Mouse (Mus musculus) forebrain, embryonic 15.5 days (tissue): Measurements from ENCODE around the gene P2rx7. TPM values are rescaled to one million over a fixed set of nuclear protein-coding genes. Genes with fewer than 3 reads are reported as not detected.

Experiments
- ATAC-seq: fragments of 200-750 bp; cut with Nextera tagmentation; replicated peaks from 2 replicates; pipeline ENCODE4 v1.8.0; 2017; ENCODE audit warnings: mild to moderate bottlenecking, moderate TSS enrichment, moderate library complexity
- H3K27ac ChIP-seq: fragments of 300-500 bp; sonication (generic); replicated peaks from 2 replicates; pipeline ENCODE4 v1.5.1; 2015; ENCODE audit warnings: mild to moderate bottlenecking, inconsistent platforms
- H3K27me3 ChIP-seq: fragments of 300-500 bp; sonication (generic); 2 replicates; pipeline ENCODE4 v1.6.1; 2015; ENCODE audit warnings: inconsistent platforms
- H3K36me3 ChIP-seq: fragments of 300-500 bp; sonication (generic); 2 replicates; pipeline ENCODE4 v1.6.1; 2015; ENCODE audit warnings: mild to moderate bottlenecking, inconsistent platforms
- H3K4me1 ChIP-seq: fragments of 300-500 bp; sonication (generic); 2 replicates; pipeline ENCODE4 v1.6.1; 2015; ENCODE audit warnings: inconsistent platforms
- H3K4me2 ChIP-seq: fragments of 300-500 bp; sonication (generic); replicated peaks from 2 replicates; pipeline ENCODE4 v1.6.1; 2015; ENCODE audit warnings: mild to moderate bottlenecking, inconsistent platforms
- H3K4me3 ChIP-seq: fragments of 300-500 bp; sonication (generic); 2 replicates; pipeline ENCODE4 v1.5.1; 2015; ENCODE audit warnings: mild to moderate bottlenecking, inconsistent platforms
- H3K9ac ChIP-seq: fragments of 300-500 bp; sonication (generic); replicated peaks from 2 replicates; pipeline ENCODE4 v1.6.1; 2015; ENCODE audit warnings: mild to moderate bottlenecking, inconsistent platforms
- H3K9me3 ChIP-seq: fragments of 300-500 bp; sonication (generic); 2 replicates; pipeline ENCODE4 v1.6.1; 2016; ENCODE audit warnings: inconsistent platforms
- WGBS: fragments of 180-500 bp; shearing (Covaris S2); methylation state at CpG from one replicate; pipeline ENCODE4 v1.1.7; 2015; ENCODE audit warnings: mixed read lengths; 5-methylcytosine and 5-hydroxymethylcytosine counted together
- polyA plus RNA-seq: library from polyadenylated mRNA; unstranded; fragments of >200 nt; fragmentation: Nextera tagmentation; extraction: Ambion mirVana; gene quantifications from 2 replicates; pipeline ENCODE4 v1.2.1, GENCODE M21; 2015

The P2rx7 gene
- polyA plus RNA-seq, 1 experiment from 2014 or later = 1.8 TPM

DNA sequence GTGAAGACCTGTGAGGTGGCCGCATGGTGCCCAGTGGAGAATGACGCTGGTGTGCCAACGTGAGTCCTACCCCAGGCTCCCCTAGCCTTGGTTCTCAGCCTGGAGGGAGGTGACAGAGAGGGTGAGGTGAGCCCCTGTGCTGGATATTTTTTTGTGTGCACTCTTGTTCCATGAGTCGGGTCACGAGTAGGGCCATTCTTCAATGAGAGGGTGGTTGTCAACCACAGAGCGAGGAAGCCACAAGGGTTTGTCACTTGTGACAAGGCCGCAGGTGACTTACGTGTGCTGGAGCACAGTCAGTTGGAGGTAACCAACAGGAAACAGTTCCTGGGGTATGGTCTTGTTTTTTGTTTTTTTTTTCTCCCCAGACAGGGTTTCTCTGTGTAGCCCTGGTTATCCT is 75.5 kb downstream of the P2rx7 start:
- no peak for ATAC-seq
- WGBS = 94% methylated on average over 8 of the region's 8 CpGs
- Histone ChIP-seq H3K27ac (no peak overlapping the region), H3K4me2 (no peak overlapping the region), H3K4me1 (no peaks in the 10 kb centered on the region), H3K36me3 (no peaks in the 10 kb centered on the region), H3K9ac (no peak overlapping the region), H3K27me3 (no peaks in the 10 kb centered on the region), H3K9me3 (no peaks in the 10 kb centered on the region), H3K4me3 (no peak overlapping the region)

DNA sequence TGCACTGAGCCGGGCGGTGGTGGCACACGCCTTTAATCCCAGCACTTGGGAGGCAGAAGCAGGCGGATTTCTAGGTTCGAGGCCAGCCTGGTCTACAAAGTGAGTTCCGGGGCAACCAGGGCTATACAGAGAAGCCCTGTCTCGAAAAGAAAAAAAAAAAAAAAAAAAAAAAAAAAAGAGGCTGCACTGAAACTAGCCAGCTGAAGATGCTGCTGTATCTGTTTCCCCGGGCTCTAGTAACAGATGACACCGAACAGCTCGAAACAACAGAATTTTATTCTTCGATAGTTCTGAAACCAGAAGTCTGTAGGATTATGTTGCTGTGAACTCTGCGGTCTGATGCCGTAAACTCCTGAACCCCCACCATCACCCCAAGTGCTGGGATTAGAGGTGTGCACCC is 81.7 kb downstream of the P2rx7 start:
- no peak for ATAC-seq
- H3K9ac ChIP-seq = no peak overlapping the region
- no peak overlapping the region for H3K4me3 ChIP-seq
- WGBS = 94% methylated on average over 13 of the region's 13 CpGs
- no peak overlapping the region for H3K4me2 ChIP-seq
- no peaks in the 10 kb centered on the region for H3K36me3 ChIP-seq
- no peaks in the 10 kb centered on the region for H3K27me3 ChIP-seq
- no peaks in the 10 kb centered on the region for H3K4me1 ChIP-seq
- no peak overlapping the region for H3K27ac ChIP-seq
- H3K9me3 ChIP-seq = no peaks in the 10 kb centered on the region

DNA sequence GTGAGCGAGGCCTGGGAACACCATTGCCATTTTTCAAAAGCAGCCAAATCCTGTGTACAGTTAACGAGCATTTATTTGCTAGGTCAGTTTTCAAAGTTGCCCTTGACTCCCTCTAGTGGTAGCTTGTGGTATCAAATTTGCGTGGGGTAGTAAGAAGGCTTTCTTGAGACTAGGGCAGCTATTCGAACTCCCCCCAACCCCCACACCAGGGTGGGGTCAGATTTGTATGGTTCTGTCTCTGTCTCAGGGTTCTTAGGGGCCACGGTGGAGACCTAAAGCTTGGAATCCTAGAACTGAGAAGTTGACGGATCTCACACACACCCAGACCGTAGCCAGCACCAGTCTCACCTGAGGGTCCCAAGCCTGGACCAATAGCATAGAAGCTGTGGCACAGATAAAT is 82.4 kb downstream of the P2rx7 start:
- ATAC-seq = peak; percentile 48; the same call in 1 of the 2 replicates

DNA sequence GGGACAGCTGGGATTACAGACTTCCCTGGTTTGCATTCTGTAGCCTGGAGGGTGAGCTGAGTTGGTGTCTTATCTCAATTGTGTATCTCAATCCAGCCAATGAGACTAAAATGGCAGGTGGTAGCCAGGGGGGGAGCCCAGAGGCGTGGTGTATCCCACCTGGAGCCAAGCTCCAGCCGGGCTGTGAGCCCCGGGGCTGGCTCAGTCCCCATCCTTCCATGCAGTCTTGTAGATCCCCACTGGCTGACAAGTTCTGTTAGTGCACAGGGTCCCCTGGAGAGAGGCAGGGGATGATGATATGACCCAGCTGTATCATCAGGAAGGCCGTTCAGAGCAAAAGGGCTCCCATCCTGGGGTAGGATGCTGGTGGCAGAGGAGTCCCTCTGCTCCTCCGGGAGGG is 82.9 kb downstream of the P2rx7 start:
- Histone ChIP-seq H3K27me3 (no peaks in the 10 kb centered on the region), H3K9ac (no peak overlapping the region), H3K36me3 (no peaks in the 10 kb centered on the region), H3K9me3 (no peaks in the 10 kb centered on the region), H3K4me1 (no peaks in the 10 kb centered on the region), H3K4me3 (no peak overlapping the region), H3K27ac (no peak overlapping the region), H3K4me2 (no peak overlapping the region)
- ATAC-seq = no peak
- 84% methylated on average over 5 of the region's 5 CpGs for WGBS

More for the DNA sequence above, 82.4 kb downstream of the P2rx7 start:
- H3K27me3 ChIP-seq = no peaks in the 10 kb centered on the region
- H3K27ac ChIP-seq = no peak overlapping the region
- 26% methylated on average over 7 of the region's 7 CpGs for whole genome bisulfite sequencing
- no peak overlapping the region for H3K4me3 ChIP-seq
- H3K9me3 ChIP-seq = no peaks in the 10 kb centered on the region
- H3K9ac ChIP-seq = no peak overlapping the region
- H3K4me2 ChIP-seq = no peak overlapping the region
- H3K4me1 ChIP-seq = no peaks in the 10 kb centered on the region
- H3K36me3 ChIP-seq = no peaks in the 10 kb centered on the region

DNA sequence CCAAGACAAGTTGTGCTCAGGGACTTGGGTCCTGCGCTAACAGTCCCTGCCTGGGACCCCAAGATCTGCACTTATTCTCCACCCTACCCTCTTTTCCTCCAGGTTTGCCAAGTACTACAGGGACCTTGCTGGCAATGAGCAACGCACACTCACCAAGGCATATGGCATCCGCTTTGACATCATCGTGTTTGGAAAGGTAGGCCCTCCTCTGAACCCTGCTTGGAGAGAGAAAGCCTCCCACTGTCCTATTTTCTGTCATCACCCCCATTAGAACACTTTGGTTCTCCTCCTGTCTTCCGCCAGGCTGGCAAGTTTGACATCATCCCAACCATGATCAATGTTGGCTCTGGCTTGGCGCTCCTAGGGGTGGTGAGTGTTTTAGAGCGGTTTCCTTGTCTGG is 83.4 kb downstream of the P2rx7 start:
- H3K36me3 ChIP-seq = no peaks in the 10 kb centered on the region
- no peak overlapping the region for H3K27ac ChIP-seq
- H3K9me3 ChIP-seq = no peaks in the 10 kb centered on the region
- H3K4me3 ChIP-seq = no peak overlapping the region
- H3K9ac ChIP-seq = no peak overlapping the region
- no peak for ATAC-seq
- no peaks in the 10 kb centered on the region for H3K4me1 ChIP-seq
- no peaks in the 10 kb centered on the region for H3K27me3 ChIP-seq
- 95% methylated on average over 7 of the region's 7 CpGs for WGBS
- no peak overlapping the region for H3K4me2 ChIP-seq

DNA sequence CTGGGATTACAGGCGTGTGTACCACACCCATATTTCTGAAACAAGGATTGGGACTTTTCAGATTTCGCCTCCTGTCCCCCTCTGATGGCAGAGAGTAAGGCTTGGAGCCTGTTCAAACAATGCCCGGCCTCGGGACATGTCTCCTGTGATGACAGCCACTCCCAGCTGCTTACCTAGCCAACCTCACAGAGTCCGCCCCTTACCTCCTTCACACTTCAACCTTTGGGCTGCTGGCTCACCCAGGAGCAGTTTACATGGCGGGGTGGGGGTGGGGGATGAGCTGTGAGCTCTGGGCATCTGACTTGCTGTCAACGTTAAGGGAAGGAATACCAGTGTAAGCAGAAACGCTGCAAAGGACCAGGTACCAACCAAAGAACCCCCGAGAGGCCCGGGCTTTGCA is 87.1 kb downstream of the P2rx7 start:
- Histone ChIP-seq H3K9me3 (no peaks in the 10 kb centered on the region), H3K27ac (no peak overlapping the region), H3K27me3 (no peaks in the 10 kb centered on the region), H3K36me3 (peaks cover 3% of the 10 kb centered on the region; the same call in 1 of the 2 replicates), H3K4me1 (no peaks in the 10 kb centered on the region), H3K4me2 (no peak overlapping the region), H3K4me3 (no peak overlapping the region), H3K9ac (no peak overlapping the region)
- WGBS = 86% methylated on average over 10 of the region's 10 CpGs
- ATAC-seq = no peak

DNA sequence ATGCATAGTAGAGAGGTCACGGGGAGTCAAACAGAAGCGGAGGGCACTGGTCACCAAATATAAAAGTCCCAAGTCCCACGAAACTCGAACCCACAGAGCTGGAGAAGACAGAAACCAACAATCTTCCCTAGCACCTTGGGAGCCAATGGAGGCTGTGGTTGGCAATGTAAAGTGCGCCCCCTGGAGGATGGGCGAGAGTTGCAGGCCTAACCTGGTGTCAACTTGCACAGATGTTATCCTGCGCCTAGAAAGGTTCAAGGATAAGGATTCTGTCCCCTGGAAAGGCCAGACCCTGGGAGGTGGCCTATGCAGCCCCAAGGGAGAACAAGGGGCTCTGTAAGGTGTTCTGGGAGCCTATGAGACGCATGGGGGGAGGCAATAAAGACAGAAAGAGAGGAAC is 87.6 kb downstream of the P2rx7 start:
- H3K27me3 ChIP-seq = no peaks in the 10 kb centered on the region
- H3K27ac ChIP-seq = no peak overlapping the region
- H3K9ac ChIP-seq = no peak overlapping the region
- WGBS = 69% methylated on average over 8 of the region's 8 CpGs
- peaks cover 3% of the 10 kb centered on the region; the same call in 1 of the 2 replicates for H3K36me3 ChIP-seq
- no peaks in the 10 kb centered on the region for H3K4me1 ChIP-seq
- H3K4me2 ChIP-seq = no peak overlapping the region
- no peak overlapping the region for H3K4me3 ChIP-seq
- ATAC-seq = no peak
- no peaks in the 10 kb centered on the region for H3K9me3 ChIP-seq

DNA sequence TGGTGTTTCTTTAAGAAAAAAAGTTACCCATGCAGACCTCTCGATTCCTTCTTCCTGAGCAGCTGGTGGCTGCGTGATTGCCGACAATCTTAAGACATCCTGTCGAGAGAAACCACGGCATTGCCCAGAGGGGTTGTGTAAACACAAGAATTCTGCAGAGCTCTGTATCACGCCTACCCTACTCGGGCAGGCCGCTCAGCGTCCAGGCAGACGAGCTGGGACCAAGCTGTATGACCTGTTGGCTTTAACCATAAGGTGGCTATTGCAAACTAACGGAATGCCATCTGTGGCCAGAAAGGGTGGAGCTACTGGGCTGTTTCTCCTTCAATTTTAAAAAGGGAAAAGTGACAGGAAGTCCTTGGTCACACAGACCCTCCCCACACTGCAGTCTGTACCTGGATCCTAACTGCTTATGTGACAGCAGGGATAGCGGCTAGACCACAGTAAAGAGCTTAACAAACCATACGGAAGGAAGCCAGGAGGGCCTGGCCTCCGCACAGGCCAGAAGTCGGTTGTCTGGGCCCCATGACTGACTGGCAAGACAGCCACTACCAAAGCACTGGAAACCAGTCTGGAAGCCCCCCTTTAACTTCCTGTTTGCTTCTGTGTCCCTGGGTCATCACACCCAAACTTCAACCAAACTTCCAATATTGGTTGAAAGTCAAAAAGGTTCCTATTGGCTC is 88.4 kb downstream of the P2rx7 start:
- H3K4me1 ChIP-seq = no peaks in the 10 kb centered on the region
- H3K4me3 ChIP-seq = no peak overlapping the region
- ATAC-seq = no peak
- 68% methylated on average over 15 of the region's 15 CpGs for WGBS
- H3K36me3 ChIP-seq = peaks cover 8% of the 10 kb centered on the region; the same call in 1 of the 2 replicates
- H3K9me3 ChIP-seq = no peaks in the 10 kb centered on the region
- no peak overlapping the region for H3K4me2 ChIP-seq
- H3K9ac ChIP-seq = no peak overlapping the region
- H3K27me3 ChIP-seq = no peaks in the 10 kb centered on the region
- H3K27ac ChIP-seq = no peak overlapping the region

DNA sequence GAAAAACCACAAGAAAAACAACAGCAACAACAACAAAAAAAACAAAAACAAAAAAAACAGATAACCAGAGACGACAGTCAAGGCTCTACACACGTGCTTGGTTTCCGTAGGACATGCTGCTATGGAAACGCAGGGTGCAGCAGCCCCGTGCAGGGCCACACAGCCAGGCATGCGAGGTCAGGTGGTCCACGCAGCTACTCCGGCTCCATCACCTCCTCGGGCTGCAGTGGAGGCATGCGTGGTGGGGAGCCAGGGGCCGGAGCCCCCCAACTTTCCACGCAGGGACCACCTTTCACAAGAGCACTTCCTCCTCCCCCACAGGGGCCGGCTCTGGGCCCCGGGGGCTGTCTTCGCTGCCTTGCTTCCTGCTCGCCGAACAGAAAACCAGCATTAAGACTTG is 90.2 kb downstream of the P2rx7 start:
- no peak overlapping the region for H3K27ac ChIP-seq
- ATAC-seq = no peak
- 69% methylated on average over 17 of the region's 17 CpGs for WGBS

DNA sequence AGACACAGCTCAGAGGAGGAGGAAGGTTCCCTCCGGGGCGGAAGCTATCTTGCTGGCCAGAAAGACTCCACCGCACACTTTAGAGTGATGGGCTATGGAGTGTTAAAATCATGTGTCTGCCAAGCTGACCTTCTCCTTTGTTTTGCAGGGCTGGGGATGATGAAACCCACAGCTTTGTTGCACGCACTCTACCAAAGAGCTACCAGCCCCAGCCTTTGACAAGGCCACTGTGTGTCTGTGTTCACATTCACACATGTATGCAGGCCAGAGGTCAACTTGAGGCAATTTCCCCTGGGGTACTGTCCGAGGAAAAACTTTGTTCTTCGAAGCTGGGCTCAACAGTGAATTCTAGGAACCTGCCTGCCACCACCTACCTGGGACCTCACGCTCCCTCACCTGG is 92.1 kb downstream of the P2rx7 start:
- Histone ChIP-seq H3K9me3 (no peaks in the 10 kb centered on the region), H3K4me2 (no peak overlapping the region), H3K27me3 (no peaks in the 10 kb centered on the region), H3K27ac (no peak overlapping the region), H3K9ac (no peak overlapping the region), H3K36me3 (peaks cover 11% of the 10 kb centered on the region; the same call in 1 of the 2 replicates), H3K4me1 (no peaks in the 10 kb centered on the region), H3K4me3 (no peak overlapping the region)
- ATAC-seq = no peak
- WGBS = 90% methylated on average over 7 of the region's 7 CpGs

More for the DNA sequence above, 90.2 kb downstream of the P2rx7 start:
- Histone ChIP-seq H3K9me3 (no peaks in the 10 kb centered on the region), H3K27me3 (no peaks in the 10 kb centered on the region), H3K9ac (no peak overlapping the region), H3K36me3 (peaks cover 8% of the 10 kb centered on the region; the same call in 1 of the 2 replicates), H3K4me2 (no peak overlapping the region), H3K4me1 (no peaks in the 10 kb centered on the region), H3K4me3 (no peak overlapping the region)

DNA sequence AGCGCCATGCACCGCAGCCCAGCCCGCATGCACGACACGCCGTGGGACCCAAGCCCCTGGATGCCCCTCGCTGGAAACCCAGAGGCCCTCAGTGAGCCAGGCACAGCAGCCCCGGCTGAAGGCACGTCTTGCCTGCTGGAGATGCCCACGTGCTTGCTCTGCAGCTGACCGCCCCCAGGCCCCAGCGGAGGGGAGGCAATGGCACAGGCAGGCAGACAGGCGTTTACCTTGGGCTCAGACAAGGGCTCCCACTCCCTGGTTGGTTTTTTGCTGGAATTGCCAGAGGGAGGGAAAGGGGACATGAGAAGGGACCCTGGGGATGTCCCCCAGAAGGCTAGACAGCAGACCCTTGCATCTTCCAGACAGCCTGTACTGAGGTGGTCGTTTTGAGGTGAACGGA is 93.0 kb downstream of the P2rx7 start:
- no peak for ATAC-seq
- Histone ChIP-seq H3K9ac (no peak overlapping the region), H3K27me3 (no peaks in the 10 kb centered on the region), H3K9me3 (no peaks in the 10 kb centered on the region), H3K4me1 (no peaks in the 10 kb centered on the region), H3K36me3 (peaks cover 18% of the 10 kb centered on the region; the same call in 1 of the 2 replicates), H3K27ac (no peak overlapping the region), H3K4me2 (no peak overlapping the region), H3K4me3 (no peak overlapping the region)
- WGBS = 92% methylated on average over 15 of the region's 15 CpGs
